Mouse (Mus musculus) C2C12 (cell line): ENCODE measurements at regions not wholly inside any gene's neighbourhood (a gene's known extent, or its start where the extent isn't known, plus 50 kb on each side); places are given as distances from the start of the nearest gene placed in this dataset.

ENCODE experiments used
- CEBPB ChIP-seq: IDR thresholded peaks from one replicate; pipeline ENCODE4 v1.6.1; 2011; ENCODE audit warnings: low read depth, mild to moderate bottlenecking, control low read depth, moderate library complexity
- CTCF ChIP-seq: IDR thresholded peaks from one replicate; pipeline ENCODE4 v1.5.1; 2011; ENCODE audit not compliant: control insufficient read depth, insufficient read depth, insufficient read length
- FOSL1 ChIP-seq: IDR thresholded peaks from one replicate; pipeline ENCODE4 v1.8.0; 2011; ENCODE audit warnings: mild to moderate bottlenecking, low read length; ENCODE audit not compliant: poor library complexity, insufficient read depth, severe bottlenecking
- MAX ChIP-seq: IDR thresholded peaks from one replicate; pipeline ENCODE4 v1.6.1; 2011; ENCODE audit warnings: mild to moderate bottlenecking, control low read depth
- MYOD1 ChIP-seq: IDR thresholded peaks from one replicate; pipeline ENCODE4 v1.6.1; 2011; ENCODE audit warnings: low read depth; ENCODE audit not compliant: control insufficient read depth, insufficient read length
- MYOG ChIP-seq: IDR thresholded peaks from one replicate; pipeline ENCODE4 v1.6.1; 2011; ENCODE audit not compliant: control insufficient read depth, insufficient read length; ENCODE audit errors: extremely low read depth
- USF1 ChIP-seq: IDR thresholded peaks from one replicate; pipeline ENCODE4 v1.6.1; 2011; ENCODE audit warnings: low read depth, mild to moderate bottlenecking, control low read depth, moderate library complexity

- no peak for TF ChIP-seq CTCF
- no peak for TF ChIP-seq MYOG
- peak; percentile 11 for TF ChIP-seq CEBPB
- TF ChIP-seq MYOD1 = no peak
- TF ChIP-seq MAX = no peak
- TF ChIP-seq USF1 = no peak
- TF ChIP-seq FOSL1 = no peak
Observed at GRCm38 (mm10) chr10:21478004-21478403, 100.9 kb downstream of the Aldh8a1 start.
